Mouse (Mus musculus) small intestine, adult 2 months (tissue): ENCODE data around the gene Tnxb. TPM values are rescaled to one million over a fixed set of nuclear protein-coding genes. Genes with fewer than 3 reads are reported as not detected.

ENCODE experiments used
- H3K27ac ChIP-seq: fragments of 200-500 bp; 2 replicates; pipeline ENCODE4 v1.5.1; 2012; ENCODE audit warnings: low read depth, low read length, control low read depth, inconsistent platforms; ENCODE audit not compliant: insufficient read depth
- H3K27me3 ChIP-seq: fragments of 200-500 bp; 2 replicates; pipeline ENCODE4 v1.6.1; 2012; ENCODE audit warnings: mild to moderate bottlenecking, moderate library complexity, low read length, inconsistent platforms; ENCODE audit not compliant: control insufficient read depth, insufficient read depth
- H3K36me3 ChIP-seq: fragments of 200-500 bp; 2 replicates; pipeline ENCODE4 v1.6.1; 2012; ENCODE audit warnings: mild to moderate bottlenecking, low read length, control low read depth, inconsistent platforms; ENCODE audit not compliant: control insufficient read depth, insufficient read depth
- H3K4me1 ChIP-seq: fragments of 200-500 bp; 2 replicates; pipeline ENCODE4 v1.6.1; 2012; ENCODE audit warnings: low read length, inconsistent platforms, mixed read lengths; ENCODE audit not compliant: control insufficient read depth, insufficient read depth, insufficient read length
- H3K4me3 ChIP-seq: fragments of 200-500 bp; 2 replicates; pipeline ENCODE4 v1.5.1; 2012; ENCODE audit warnings: low read depth, mild to moderate bottlenecking, control low read depth, inconsistent platforms, low read length, moderate library complexity
- CTCF ChIP-seq: fragments of 200-500 bp; IDR thresholded peaks from 2 replicates; pipeline ENCODE4 v1.5.1; 2012; ENCODE audit warnings: low read depth, mild to moderate bottlenecking, control low read depth, inconsistent platforms, low read length, moderate library complexity, mixed read lengths; ENCODE audit not compliant: insufficient replicate concordance, insufficient read length; ENCODE audit errors: extremely low read depth
- POLR2A ChIP-seq: fragments of 200-500 bp; IDR thresholded peaks from 2 replicates; pipeline ENCODE4 v1.6.1; 2012; ENCODE audit warnings: low read depth, mild to moderate bottlenecking, control low read depth, inconsistent platforms, low read length, moderate library complexity
- WGBS: fragments of 180-500 bp; shearing (Covaris S2); methylation state at CpG from one replicate; pipeline ENCODE4 v1.1.7; 2018; 5-methylcytosine and 5-hydroxymethylcytosine counted together
- polyA plus RNA-seq: library from polyadenylated mRNA; depleted of rRNA; stranded (reverse); fragments of >200 nt; gene quantifications from 2 replicates; pipeline ENCODE4 v1.2.3, GENCODE M21; 2012

The Tnxb gene
- polyA plus RNA-seq, 1 experiment: 12.5 TPM

DNA sequence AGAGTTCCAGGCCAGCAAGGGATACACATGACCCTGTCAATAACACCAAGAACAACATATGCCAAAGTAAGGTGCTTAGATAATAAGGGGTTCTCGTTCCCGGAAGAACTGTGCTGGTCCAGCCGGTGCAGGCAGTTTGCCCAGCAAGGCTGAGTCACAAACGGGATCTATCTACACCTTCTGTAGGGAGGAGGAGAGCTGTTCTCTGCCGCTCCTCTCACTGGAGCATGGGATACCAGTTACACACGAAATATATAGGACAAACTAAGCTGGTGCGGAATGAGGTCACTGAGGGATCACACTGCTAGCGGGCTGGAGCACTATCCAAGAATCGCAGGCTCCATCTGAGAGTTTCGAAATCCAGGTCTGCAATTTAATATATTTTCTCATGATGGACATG lies 26.4 kb upstream of the Tnxb start:
- H3K27ac ChIP-seq: no peak overlapping the region
- no peak overlapping the region for H3K4me3 ChIP-seq
- 59% methylated on average over 10 of the region's 10 CpGs for WGBS
- TF ChIP-seq CTCF: peak; percentile 9; the same call in 1 of the 2 replicates
- no peak for TF ChIP-seq POLR2A
- H3K27me3 ChIP-seq: no peaks in the 10 kb centered on the region
- peaks cover 8% of the 10 kb centered on the region; the same call in 1 of the 2 replicates for H3K4me1 ChIP-seq
- no peaks in the 10 kb centered on the region for H3K36me3 ChIP-seq

DNA sequence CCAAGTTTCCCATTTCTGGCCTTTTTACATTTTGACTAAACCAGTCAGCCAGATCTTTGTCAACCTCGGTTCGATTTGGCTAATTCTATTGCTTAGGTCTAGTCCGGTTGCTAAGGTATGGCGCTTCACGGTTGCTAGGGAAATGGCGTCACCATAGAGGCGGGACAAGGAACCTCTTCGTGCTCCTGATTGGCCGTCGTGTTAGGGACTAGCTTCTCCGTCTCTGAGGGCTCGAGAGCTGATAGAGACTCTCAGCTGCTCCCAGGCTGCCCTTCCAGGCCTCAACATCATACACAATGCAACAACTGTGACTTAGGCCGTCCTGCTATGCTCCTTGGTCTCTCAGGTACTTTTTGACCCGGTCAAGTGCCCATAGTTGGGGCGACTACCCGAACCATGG lies 25.7 kb upstream of the Tnxb start, which contains the start of gene Fkbpl:
Gene Fkbpl (plus strand): TSS at position 157 of the 400 bp plus-strand sequence.
- Histone ChIP-seq H3K36me3 (no peaks in the 10 kb centered on the region), H3K4me1 (peaks cover 8% of the 10 kb centered on the region; the same call in 1 of the 2 replicates), H3K27ac (peak within 1 kb of the TSS; percentile 53), H3K27me3 (no peaks in the 10 kb centered on the region), H3K4me3 (peak within 1 kb of the TSS; percentile 65)
- under 1% methylated on average over 16 of the region's 16 CpGs for WGBS
- TF ChIP-seq POLR2A (peak; percentile 77; the same call in 1 of the 2 replicates), CTCF (no peak)

GRCm38 (mm10) chr17:34645256-34645829 lies 25.0 kb upstream of the Tnxb start:
- TF ChIP-seq POLR2A: no peak
- TF ChIP-seq CTCF: no peak

GRCm38 (mm10) chr17:34645831-34646511 lies 24.4 kb upstream of the Tnxb start:
- peaks cover 8% of the 10 kb centered on the region; the same call in 1 of the 2 replicates for H3K4me1 ChIP-seq
- H3K4me3 ChIP-seq: no peak overlapping the region
- TF ChIP-seq POLR2A (no peak), CTCF (no peak)
- no peak overlapping the region for H3K27ac ChIP-seq
- WGBS: 82% methylated on average over 30 of the region's 30 CpGs
- H3K27me3 ChIP-seq: no peaks in the 10 kb centered on the region
- peaks cover 7% of the 10 kb centered on the region for H3K36me3 ChIP-seq

More at GRCm38 (mm10) chr17:34645256-34645829, 25.0 kb upstream of the Tnxb start:
- 44% methylated on average over 10 of the region's 10 CpGs for WGBS
- H3K36me3 ChIP-seq: peaks cover 1% of the 10 kb centered on the region; the same call in 1 of the 2 replicates
- H3K27me3 ChIP-seq: no peaks in the 10 kb centered on the region
- no peak overlapping the region for H3K27ac ChIP-seq
- H3K4me1 ChIP-seq: peaks cover 8% of the 10 kb centered on the region; the same call in 1 of the 2 replicates
- peak overlapping the region; percentile 42 for H3K4me3 ChIP-seq

- H3K27me3 ChIP-seq: no peaks in the 10 kb centered on the region
- peaks cover 18% of the 10 kb centered on the region for H3K36me3 ChIP-seq
- H3K4me3 ChIP-seq: peak within 1 kb of the TSS; percentile 88
- peaks cover 8% of the 10 kb centered on the region for H3K4me1 ChIP-seq
- H3K27ac ChIP-seq: no peak within 1 kb of the TSS; the same call in 1 of the 2 replicates
- WGBS: under 1% methylated on average over 65 of the region's 66 CpGs
- no peak for TF ChIP-seq CTCF
- peak; percentile 70; the same call in 1 of the 2 replicates for TF ChIP-seq POLR2A
Observed at GRCm38 (mm10) chr17:34646906-34647787, 23.2 kb upstream of the Tnxb start, which contains the start of gene Atf6b. TSS of gene Atf6b (plus strand) at chr17:34647146.

GRCm38 (mm10) chr17:34648141-34648890 lies 22.0 kb upstream of the Tnxb start:
- H3K36me3 ChIP-seq: peaks cover 26% of the 10 kb centered on the region
- WGBS: 85% methylated on average over 16 of the region's 16 CpGs
- peak overlapping the region; percentile 4; the same call in 1 of the 2 replicates for H3K4me3 ChIP-seq
- H3K27ac ChIP-seq: no peak overlapping the region
- TF ChIP-seq CTCF (no peak), POLR2A (no peak)
- H3K4me1 ChIP-seq: peaks cover 8% of the 10 kb centered on the region
- no peaks in the 10 kb centered on the region for H3K27me3 ChIP-seq
